Mouse (Mus musculus): Measurements from ENCODE around the gene Chrm4. TPM values are rescaled to one million over a fixed set of nuclear protein-coding genes. Genes with fewer than 3 reads are reported as not detected.
A peak's percentile ranks its signal among the peaks of the same experiment; 100 is the strongest.

Gene Chrm4
- polyA plus RNA-seq, 1 experiment: 0.55 TPM

DNA sequence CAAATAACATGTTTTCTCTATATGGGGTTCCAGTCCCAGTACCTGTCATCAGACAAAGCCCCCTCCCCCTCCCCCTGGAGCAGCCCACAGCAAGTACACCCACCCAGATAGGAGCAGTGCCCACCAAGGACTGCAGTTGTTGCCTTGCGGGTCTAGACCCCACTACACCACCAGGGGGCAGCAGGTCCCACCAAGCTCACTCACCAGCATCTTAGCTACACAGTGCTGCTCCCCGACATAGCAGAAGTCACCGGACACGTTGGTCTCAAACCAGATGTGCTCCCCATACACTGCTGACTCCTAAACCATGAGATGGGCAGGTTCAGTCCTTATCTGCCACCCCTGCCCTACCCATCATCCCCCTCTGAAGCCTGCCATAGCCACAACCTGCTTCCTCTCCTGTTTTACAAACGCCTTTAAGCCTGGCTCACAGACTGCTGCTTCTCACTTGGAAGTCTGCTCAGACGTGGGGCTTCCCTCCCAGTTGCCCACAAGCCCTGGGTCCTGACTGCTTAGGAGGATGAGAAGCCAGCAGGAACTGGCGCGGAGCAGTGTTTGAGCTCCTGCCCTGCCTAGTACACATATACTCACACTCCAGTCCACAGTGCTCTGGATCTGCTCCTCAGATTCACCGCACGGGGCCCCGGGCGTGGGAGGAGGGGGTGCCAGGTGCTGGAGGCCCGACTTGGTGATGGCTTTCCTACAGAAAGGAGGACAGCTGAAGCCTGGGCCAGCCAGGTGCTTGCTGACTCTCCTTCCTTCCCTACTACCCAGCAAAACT, 17.3 kb downstream of the Chrm4 start:
- Histone ChIP-seq H3K4me3 (ENCODE audit: insufficient read depth, poor library complexity, severe bottlenecking) (no peak overlapping the region), H3ac (ENCODE audit: control insufficient read depth, insufficient read length, low read depth) (no peak overlapping the region), H3K79me3 (ENCODE audit: low read depth) (peaks cover 7% of the 10 kb centered on the region), H3K79me2 (ENCODE audit: control insufficient read depth, insufficient read depth) (peaks cover 45% of the 10 kb centered on the region), H3K27me3 (ENCODE audit: control insufficient read depth, insufficient read depth, insufficient read length) (no peaks in the 10 kb centered on the region), H3K36me3 (ENCODE audit: control insufficient read depth, insufficient read depth) (peaks cover 9% of the 10 kb centered on the region)
- TF ChIP-seq FOSL1 (IDR thresholded peaks at IDR 0.05; ENCODE audit: insufficient read depth, low read length, poor library complexity, severe bottlenecking): no peak
- peak; percentile 96 for TF ChIP-seq CTCF (IDR thresholded peaks at IDR 0.05; ENCODE audit: control insufficient read depth, insufficient read depth, insufficient read length)

DNA sequence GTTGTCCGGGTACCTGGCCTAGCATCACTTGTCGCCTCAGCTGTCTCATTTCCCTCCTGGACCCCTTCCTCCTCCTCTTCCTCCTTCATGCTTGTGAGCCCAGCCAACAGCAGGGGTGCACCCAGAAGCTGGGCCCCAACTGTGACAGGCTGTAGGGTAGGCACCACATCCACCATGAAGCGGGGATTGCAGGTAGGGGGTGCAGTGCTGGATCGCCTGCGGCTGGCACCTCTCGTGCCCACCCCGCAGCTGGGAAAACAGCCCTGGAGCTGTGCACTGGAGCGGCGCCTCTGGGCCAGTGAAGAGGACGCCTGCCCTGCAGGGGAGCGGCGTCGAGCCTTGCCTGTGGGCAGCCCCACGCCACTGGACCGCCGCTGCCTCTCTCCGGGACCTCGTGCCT, 18.4 kb downstream of the Chrm4 start, which contains the start of gene Gm9821:
Gene Gm9821, plus strand, starts transcription at position 221 of the 400 bp plus-strand sequence.
- Histone ChIP-seq H3K79me2 (ENCODE audit: control insufficient read depth, insufficient read depth) (peaks cover 56% of the 10 kb centered on the region), H3K27me3 (ENCODE audit: control insufficient read depth, insufficient read depth, insufficient read length) (no peaks in the 10 kb centered on the region), H3ac (ENCODE audit: control insufficient read depth, insufficient read length, low read depth) (no peak within 1 kb of the TSS), H3K4me3 (ENCODE audit: insufficient read depth, poor library complexity, severe bottlenecking) (no peak within 1 kb of the TSS), H3K79me3 (ENCODE audit: low read depth) (peaks cover 13% of the 10 kb centered on the region), H3K36me3 (ENCODE audit: control insufficient read depth, insufficient read depth) (peaks cover 9% of the 10 kb centered on the region)
- no peak for TF ChIP-seq CTCF (IDR thresholded peaks at IDR 0.05; ENCODE audit: control insufficient read depth, insufficient read depth, insufficient read length)
- no peak for TF ChIP-seq FOSL1 (IDR thresholded peaks at IDR 0.05; ENCODE audit: insufficient read depth, low read length, poor library complexity, severe bottlenecking)
- TF ChIP-seq MAX (IDR thresholded peaks at IDR 0.05): no peak
- TF ChIP-seq MYOG (IDR thresholded peaks at IDR 0.05; ENCODE audit: control insufficient read depth, extremely low read depth, insufficient read length): no peak
- TF ChIP-seq MYOD1 (IDR thresholded peaks at IDR 0.05; ENCODE audit: control insufficient read depth, insufficient read length, low read depth): no peak
- no peak for TF ChIP-seq CEBPB (IDR thresholded peaks at IDR 0.05; ENCODE audit: low read depth)
- no peak for TF ChIP-seq USF1 (IDR thresholded peaks at IDR 0.05; ENCODE audit: low read depth)

DNA sequence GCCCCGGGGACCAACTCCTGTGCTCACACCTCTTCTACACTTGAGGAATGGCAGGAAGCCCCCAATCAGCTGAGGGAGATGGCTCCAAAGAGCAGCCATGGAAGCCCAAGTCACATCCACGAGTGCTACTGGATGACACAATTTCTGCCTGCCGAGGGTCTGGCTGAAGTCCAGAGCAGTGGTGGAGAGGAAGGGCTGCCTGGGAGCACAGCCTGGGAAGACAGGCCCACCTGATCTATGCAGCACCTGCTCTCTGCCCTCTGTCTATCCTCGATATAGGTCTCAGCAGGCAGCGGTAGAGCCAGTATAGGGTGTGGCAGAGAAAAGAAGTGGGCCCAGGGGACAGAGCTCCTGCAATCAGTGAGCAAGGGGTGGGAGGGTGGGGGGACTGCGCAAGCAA, 19.8 kb downstream of the Chrm4 start:
- TF ChIP-seq FOSL1 (IDR thresholded peaks at IDR 0.05; ENCODE audit: insufficient read depth, low read length, poor library complexity, severe bottlenecking) (no peak), MAX (IDR thresholded peaks at IDR 0.05) (no peak), CEBPB (IDR thresholded peaks at IDR 0.05; ENCODE audit: low read depth) (no peak)
- Histone ChIP-seq H3K36me3 (ENCODE audit: control insufficient read depth, insufficient read depth) (peaks cover 4% of the 10 kb centered on the region), H3K4me3 (ENCODE audit: insufficient read depth, poor library complexity, severe bottlenecking) (no peak overlapping the region), H3K79me3 (ENCODE audit: low read depth) (peaks cover 15% of the 10 kb centered on the region), H3K27me3 (ENCODE audit: control insufficient read depth, insufficient read depth, insufficient read length) (no peaks in the 10 kb centered on the region), H3ac (ENCODE audit: control insufficient read depth, insufficient read length, low read depth) (no peak overlapping the region), H3K79me2 (ENCODE audit: control insufficient read depth, insufficient read depth) (peaks cover 66% of the 10 kb centered on the region)

DNA sequence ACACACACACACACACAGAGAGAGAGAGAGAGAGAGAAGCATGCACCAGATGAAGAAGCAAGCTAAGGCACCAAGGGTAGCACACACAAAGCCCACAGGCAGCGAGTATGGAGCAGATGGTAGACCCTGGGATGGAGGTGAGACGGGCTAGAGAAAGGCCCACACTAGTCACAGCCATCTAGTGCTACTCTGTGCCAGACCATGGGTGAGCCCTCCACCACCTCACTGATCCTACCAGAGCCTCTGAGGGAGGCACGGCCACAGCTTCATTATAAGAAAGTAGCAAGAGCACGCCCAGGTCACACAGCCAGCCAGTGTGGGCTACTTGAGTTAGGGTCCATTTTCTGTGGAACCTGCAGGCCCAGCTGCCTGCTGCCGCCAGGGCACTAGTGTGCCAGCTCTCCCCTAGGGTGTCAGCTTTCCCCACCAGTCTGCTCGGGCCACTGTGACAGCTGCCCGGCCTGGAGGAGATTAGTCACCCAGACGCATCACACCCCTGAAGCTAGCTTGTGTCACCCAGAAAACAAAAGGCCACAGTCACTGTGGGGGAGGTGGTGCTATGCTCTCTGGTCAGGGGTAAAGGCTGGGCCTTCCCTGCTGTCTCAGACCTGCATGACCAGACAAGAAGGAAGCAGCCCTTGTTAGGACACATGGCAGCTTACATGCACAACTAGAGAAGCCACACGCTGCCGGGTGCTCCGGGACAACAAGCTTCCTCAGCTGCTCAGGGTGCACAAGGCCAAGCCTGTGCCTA, 20.5 kb downstream of the Chrm4 start:
- TF ChIP-seq MYOG (IDR thresholded peaks at IDR 0.05; ENCODE audit: control insufficient read depth, extremely low read depth, insufficient read length) (no peak), MYOD1 (IDR thresholded peaks at IDR 0.05; ENCODE audit: control insufficient read depth, insufficient read length, low read depth) (peak; percentile 94), MAX (IDR thresholded peaks at IDR 0.05) (peak; percentile 86), CEBPB (IDR thresholded peaks at IDR 0.05; ENCODE audit: low read depth) (no peak)
- Histone ChIP-seq H3K27me3 (ENCODE audit: control insufficient read depth, insufficient read depth, insufficient read length) (no peaks in the 10 kb centered on the region), H3K79me2 (ENCODE audit: control insufficient read depth, insufficient read depth) (peaks cover 70% of the 10 kb centered on the region), H3ac (ENCODE audit: control insufficient read depth, insufficient read length, low read depth) (peak overlapping the region; percentile 33), H3K36me3 (ENCODE audit: control insufficient read depth, insufficient read depth) (no peaks in the 10 kb centered on the region), H3K79me3 (ENCODE audit: low read depth) (peaks cover 19% of the 10 kb centered on the region), H3K4me3 (ENCODE audit: insufficient read depth, poor library complexity, severe bottlenecking) (no peak overlapping the region)

DNA sequence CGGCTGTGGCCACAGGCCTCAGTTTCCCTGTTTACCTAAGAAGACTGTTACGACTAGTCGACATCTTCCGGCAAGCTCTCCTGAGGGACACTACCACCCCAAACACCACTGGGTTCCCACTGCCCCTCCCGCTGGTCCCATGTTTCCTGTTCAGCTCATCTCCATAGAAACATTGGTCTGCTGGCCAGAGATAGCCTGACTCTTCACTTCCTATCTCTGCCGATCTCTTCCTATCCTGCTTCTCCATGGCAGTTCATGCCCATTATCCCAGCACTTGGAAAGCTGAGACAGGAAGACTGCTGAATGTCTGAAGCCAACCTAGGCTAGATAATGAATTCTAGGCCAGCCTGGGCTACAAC, 21.1 kb downstream of the Chrm4 start:
- no peaks in the 10 kb centered on the region for H3K36me3 ChIP-seq (ENCODE audit: control insufficient read depth, insufficient read depth)
- no peak for TF ChIP-seq MAX (IDR thresholded peaks at IDR 0.05)
- no peak overlapping the region for H3K4me3 ChIP-seq (ENCODE audit: insufficient read depth, poor library complexity, severe bottlenecking)
- H3K27me3 ChIP-seq (ENCODE audit: control insufficient read depth, insufficient read depth, insufficient read length): no peaks in the 10 kb centered on the region
- peaks cover 19% of the 10 kb centered on the region for H3K79me3 ChIP-seq (ENCODE audit: low read depth)
- H3ac ChIP-seq (ENCODE audit: control insufficient read depth, insufficient read length, low read depth): peak overlapping the region; percentile 33
- H3K79me2 ChIP-seq (ENCODE audit: control insufficient read depth, insufficient read depth): peaks cover 72% of the 10 kb centered on the region

DNA sequence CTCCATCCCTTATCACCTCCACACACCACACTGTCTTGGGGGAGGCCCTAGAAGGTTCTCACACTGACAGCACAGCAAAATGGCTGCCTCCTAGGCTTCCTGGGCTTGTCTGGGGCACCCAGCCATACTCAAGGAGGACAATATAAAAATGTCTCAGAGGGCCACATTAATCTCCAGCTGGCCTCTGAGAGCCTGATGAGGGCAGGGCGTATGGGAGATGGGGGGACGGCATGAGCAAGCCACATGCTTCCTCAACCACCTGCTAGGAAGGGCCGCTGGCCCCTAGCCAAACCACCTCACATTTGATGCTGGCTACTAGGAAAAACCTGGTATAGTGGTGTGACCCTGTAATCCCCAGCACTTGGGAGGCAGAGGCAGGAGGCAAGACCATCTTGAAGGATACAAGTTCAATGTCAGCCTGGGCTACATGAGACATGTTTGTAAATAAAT, 21.8 kb downstream of the Chrm4 start:
- no peaks in the 10 kb centered on the region for H3K36me3 ChIP-seq (ENCODE audit: control insufficient read depth, insufficient read depth)
- no peaks in the 10 kb centered on the region for H3K27me3 ChIP-seq (ENCODE audit: control insufficient read depth, insufficient read depth, insufficient read length)
- no peak overlapping the region for H3ac ChIP-seq (ENCODE audit: control insufficient read depth, insufficient read length, low read depth)
- no peak overlapping the region for H3K4me3 ChIP-seq (ENCODE audit: insufficient read depth, poor library complexity, severe bottlenecking)
- no peak for TF ChIP-seq CTCF (IDR thresholded peaks at IDR 0.05; ENCODE audit: control insufficient read depth, insufficient read depth, insufficient read length)
- no peak for TF ChIP-seq USF1 (IDR thresholded peaks at IDR 0.05; ENCODE audit: low read depth)
- no peak for TF ChIP-seq MAX (IDR thresholded peaks at IDR 0.05)
- no peak for TF ChIP-seq FOSL1 (IDR thresholded peaks at IDR 0.05; ENCODE audit: insufficient read depth, low read length, poor library complexity, severe bottlenecking)
- no peak for TF ChIP-seq CEBPB (IDR thresholded peaks at IDR 0.05; ENCODE audit: low read depth)
- no peak for TF ChIP-seq MYOD1 (IDR thresholded peaks at IDR 0.05; ENCODE audit: control insufficient read depth, insufficient read length, low read depth)
- TF ChIP-seq MYOG (IDR thresholded peaks at IDR 0.05; ENCODE audit: control insufficient read depth, extremely low read depth, insufficient read length): no peak
- H3K79me3 ChIP-seq (ENCODE audit: low read depth): peaks cover 19% of the 10 kb centered on the region
- H3K79me2 ChIP-seq (ENCODE audit: control insufficient read depth, insufficient read depth): peaks cover 76% of the 10 kb centered on the region
